Mouse (Mus musculus): ENCODE data around the gene 1700125H20Rik. TPM values are rescaled to one million over a fixed set of nuclear protein-coding genes. Genes with fewer than 3 reads are reported as not detected.
A peak's percentile ranks its signal among the peaks of the same experiment; 100 is the strongest.

1700125H20Rik gene
- polyA plus RNA-seq, 1 experiment from 2014 or later: 0.16 TPM

DNA sequence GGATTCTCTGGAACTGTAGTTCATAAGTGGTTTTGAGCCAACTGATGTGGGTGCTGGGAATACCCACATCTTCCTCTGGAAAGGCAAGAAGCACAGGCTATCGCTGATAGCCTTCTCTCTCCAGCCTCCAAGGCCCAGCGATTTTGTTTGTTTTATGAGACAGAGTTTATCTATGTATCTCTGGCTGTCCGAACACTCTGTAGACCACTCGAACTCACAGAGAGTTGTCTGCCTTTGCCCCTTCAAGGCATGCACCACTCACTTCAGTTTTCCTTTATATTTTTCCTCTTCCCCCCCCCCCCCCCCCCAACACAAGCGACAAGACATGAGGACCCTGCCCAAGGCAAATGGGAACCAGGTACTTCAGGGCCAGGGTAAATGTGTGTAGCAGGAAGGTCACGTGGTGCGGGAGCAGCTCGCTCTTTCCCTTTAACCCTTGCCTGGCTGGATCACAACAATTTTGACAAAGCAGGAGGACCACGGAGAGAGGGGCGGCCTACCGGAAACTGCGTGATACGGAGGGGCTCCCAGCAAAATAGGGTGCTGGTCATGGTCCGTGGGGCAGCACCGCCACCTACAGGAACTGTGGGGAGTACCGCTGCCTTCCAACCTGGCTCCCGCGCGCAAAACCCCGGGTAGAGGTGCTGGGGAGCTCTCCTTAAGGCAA, 12.5 kb downstream of the 1700125H20Rik start:
- no peaks in the 10 kb centered on the region for H3K36me3 ChIP-seq (replicated peaks; ENCODE audit: insufficient read depth, low read length)
- ATAC-seq (peak; percentile 80), DNase-seq (peak; percentile 82)
- H3K4me1 ChIP-seq (ENCODE audit: insufficient read depth): peaks cover 7% of the 10 kb centered on the region
- no peaks in the 10 kb centered on the region for H3K9me3 ChIP-seq (ENCODE audit: low read length)
- peak overlapping the region; percentile 45 for H3K4me3 ChIP-seq (ENCODE audit: low read depth, low read length)
- H3K9ac ChIP-seq (replicated peaks): peak overlapping the region; percentile 51
- no peak overlapping the region for H3K27ac ChIP-seq (ENCODE audit: low read depth)
- TF ChIP-seq EP300 (IDR thresholded peaks at IDR 0.05; ENCODE audit: low read depth) (no peak), CTCF (IDR thresholded peaks at IDR 0.05; ENCODE audit: low read depth) (peak; percentile 91)
- peak overlapping the region; percentile 77 for H3K4me2 ChIP-seq (ENCODE audit: low read depth, low read length)
- WGBS (ENCODE audit: insufficient replicate concordance): 3% methylated on average over 19 of the region's 20 CpGs
- H3K27me3 ChIP-seq (ENCODE audit: insufficient read depth, low read length): no peaks in the 10 kb centered on the region

- TF ChIP-seq CTCF (IDR thresholded peaks at IDR 0.05; ENCODE audit: low read depth) (no peak), EP300 (IDR thresholded peaks at IDR 0.05; ENCODE audit: low read depth) (no peak)
- Histone ChIP-seq H3K9me3 (ENCODE audit: low read length) (no peaks in the 10 kb centered on the region), H3K4me1 (ENCODE audit: insufficient read depth) (peaks cover 7% of the 10 kb centered on the region), H3K9ac (replicated peaks) (peak overlapping the region; percentile 51), H3K4me3 (ENCODE audit: low read depth, low read length) (peak overlapping the region; percentile 45), H3K27ac (ENCODE audit: low read depth) (no peak overlapping the region), H3K27me3 (ENCODE audit: insufficient read depth, low read length) (no peaks in the 10 kb centered on the region), H3K36me3 (replicated peaks; ENCODE audit: insufficient read depth, low read length) (no peaks in the 10 kb centered on the region), H3K4me2 (ENCODE audit: low read depth, low read length) (peak overlapping the region; percentile 77)
- 30% methylated on average over 13 of the region's 13 CpGs for WGBS (ENCODE audit: insufficient replicate concordance)
- ATAC-seq (peak; percentile 34), DNase-seq (no peak)
These were observed 13.1 kb downstream of the 1700125H20Rik start for GRCm38 (mm10) chr11:85183284-85183779.

DNA sequence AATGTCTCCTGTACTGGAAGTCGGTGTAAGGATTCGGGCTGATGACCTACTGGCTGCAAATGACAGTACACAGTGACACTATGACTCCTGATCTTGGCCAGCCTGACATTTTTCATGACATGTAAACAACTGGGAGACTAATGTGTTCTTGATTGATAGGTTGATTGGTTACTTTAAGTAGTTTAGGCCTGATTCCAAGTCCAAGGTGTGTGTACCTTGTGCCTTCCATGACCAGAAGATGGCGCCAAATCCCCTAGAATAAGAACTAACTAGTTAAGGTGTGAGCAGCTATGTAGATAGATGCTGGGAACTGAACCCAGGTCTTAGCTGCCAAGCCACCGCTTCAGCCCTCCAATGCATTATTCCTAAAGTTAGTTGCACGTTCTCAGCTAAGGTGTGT, 13.9 kb downstream of the 1700125H20Rik start:
- Histone ChIP-seq H3K36me3 (replicated peaks; ENCODE audit: insufficient read depth, low read length) (0 out of 2 replicates have a peak, but pooled peaks cover 1% of the 10 kb centered on the region), H3K4me2 (ENCODE audit: low read depth, low read length) (no peak overlapping the region), H3K27ac (ENCODE audit: low read depth) (no peak overlapping the region), H3K4me3 (ENCODE audit: low read depth, low read length) (no peak overlapping the region), H3K9ac (replicated peaks) (no peak overlapping the region), H3K27me3 (ENCODE audit: insufficient read depth, low read length) (no peaks in the 10 kb centered on the region), H3K4me1 (ENCODE audit: insufficient read depth) (peaks cover 7% of the 10 kb centered on the region), H3K9me3 (ENCODE audit: low read length) (no peaks in the 10 kb centered on the region)
- TF ChIP-seq EP300 (IDR thresholded peaks at IDR 0.05; ENCODE audit: low read depth): no peak
- peak; percentile 82 for TF ChIP-seq CTCF (IDR thresholded peaks at IDR 0.05; ENCODE audit: low read depth)
- WGBS (ENCODE audit: insufficient replicate concordance): 77% methylated on average over 5 of the region's 5 CpGs
- ATAC-seq: peak; percentile 31; the same call in 1 of the 2 replicates
- peak; percentile 64 for DNase-seq

DNA sequence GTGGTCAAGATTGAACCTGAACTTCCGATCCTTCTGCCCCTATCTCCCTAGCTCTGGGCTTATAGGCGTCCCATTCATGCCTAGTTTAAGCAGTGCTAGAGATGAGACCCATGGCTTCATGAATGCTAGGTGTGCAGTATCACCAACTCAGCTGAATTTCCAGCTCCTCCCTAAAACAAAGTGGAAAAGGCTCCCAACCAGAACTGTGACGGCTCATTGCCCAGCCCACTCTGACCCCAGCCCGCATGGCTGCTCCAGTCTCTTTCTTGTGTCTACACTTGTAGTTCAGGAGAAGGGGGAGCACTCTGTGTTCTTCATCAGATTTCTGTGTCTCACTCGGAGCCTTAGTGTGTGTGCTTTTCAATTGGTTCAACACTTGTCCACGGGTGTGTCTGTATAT, 14.6 kb downstream of the 1700125H20Rik start:
- no peaks in the 10 kb centered on the region for H3K27me3 ChIP-seq (ENCODE audit: insufficient read depth, low read length)
- H3K36me3 ChIP-seq (replicated peaks; ENCODE audit: insufficient read depth, low read length): 0 out of 2 replicates have a peak, but pooled peaks cover 2% of the 10 kb centered on the region
- ATAC-seq (no peak), DNase-seq (no peak)
- H3K4me1 ChIP-seq (ENCODE audit: insufficient read depth): peaks cover 7% of the 10 kb centered on the region
- no peak overlapping the region for H3K4me2 ChIP-seq (ENCODE audit: low read depth, low read length)
- WGBS (ENCODE audit: insufficient replicate concordance): 85% methylated on average over 6 of the region's 6 CpGs
- TF ChIP-seq CTCF (IDR thresholded peaks at IDR 0.05; ENCODE audit: low read depth): no peak
- no peak for TF ChIP-seq EP300 (IDR thresholded peaks at IDR 0.05; ENCODE audit: low read depth)
- no peaks in the 10 kb centered on the region for H3K9me3 ChIP-seq (ENCODE audit: low read length)
- no peak overlapping the region for H3K9ac ChIP-seq (replicated peaks)
- no peak overlapping the region for H3K27ac ChIP-seq (ENCODE audit: low read depth)
- H3K4me3 ChIP-seq (ENCODE audit: low read depth, low read length): no peak overlapping the region

DNA sequence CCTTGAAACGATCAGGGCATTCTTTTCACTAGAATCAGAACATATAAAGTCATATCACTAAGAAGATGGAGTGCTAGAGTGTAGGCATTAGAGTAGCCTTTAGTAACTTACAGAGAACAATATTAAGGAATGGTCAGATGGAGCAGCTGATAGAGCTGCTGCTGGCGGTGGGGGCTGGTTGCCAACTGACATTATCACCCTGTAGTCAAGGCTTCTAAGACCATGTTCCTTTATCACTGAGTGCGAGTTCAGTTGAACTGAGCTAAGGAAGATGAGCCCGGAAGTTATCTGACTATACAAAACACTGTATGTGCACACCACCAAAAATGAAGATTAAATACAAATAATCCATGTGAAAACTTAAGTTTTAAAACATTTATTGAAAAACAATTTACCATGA, 18.9 kb downstream of the 1700125H20Rik start:
- H3K4me1 ChIP-seq (ENCODE audit: insufficient read depth): no peaks in the 10 kb centered on the region
- no peaks in the 10 kb centered on the region for H3K27me3 ChIP-seq (ENCODE audit: insufficient read depth, low read length)
- H3K4me2 ChIP-seq (ENCODE audit: low read depth, low read length): no peak overlapping the region
- peaks cover 29% of the 10 kb centered on the region for H3K36me3 ChIP-seq (replicated peaks; ENCODE audit: insufficient read depth, low read length)
- no peak overlapping the region for H3K4me3 ChIP-seq (ENCODE audit: low read depth, low read length)
- no peak overlapping the region for H3K27ac ChIP-seq (ENCODE audit: low read depth)
- DNase-seq: no peak
- no peak for TF ChIP-seq CTCF (IDR thresholded peaks at IDR 0.05; ENCODE audit: low read depth)
- no peak for TF ChIP-seq EP300 (IDR thresholded peaks at IDR 0.05; ENCODE audit: low read depth)
- H3K9ac ChIP-seq (replicated peaks): no peak overlapping the region
- no peaks in the 10 kb centered on the region for H3K9me3 ChIP-seq (ENCODE audit: low read length)
- 54% methylated on average over 4 of the region's 4 CpGs for WGBS (ENCODE audit: insufficient replicate concordance)
- ATAC-seq: no peak

DNA sequence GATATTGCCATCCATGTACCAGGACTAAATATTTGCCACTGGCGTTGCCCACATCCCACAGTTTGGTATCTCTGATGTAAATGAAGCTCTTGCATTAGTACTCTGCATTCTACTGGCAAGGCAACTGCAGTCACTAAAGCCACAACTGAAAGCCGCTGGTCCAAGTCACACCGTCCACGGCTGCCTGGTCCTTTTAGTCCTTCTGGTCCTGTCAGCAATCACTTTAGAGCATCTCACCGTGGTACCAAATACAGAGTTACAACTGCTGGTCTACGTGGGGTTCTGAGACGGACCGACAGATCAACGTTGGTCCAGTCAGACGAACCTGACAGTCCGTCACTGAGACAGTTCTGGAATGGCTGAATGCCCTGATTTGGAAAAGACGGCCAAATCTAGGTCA, 20.5 kb downstream of the 1700125H20Rik start:
- Histone ChIP-seq H3K4me3 (ENCODE audit: low read depth, low read length) (no peak overlapping the region), H3K4me2 (ENCODE audit: low read depth, low read length) (no peak overlapping the region), H3K36me3 (replicated peaks; ENCODE audit: insufficient read depth, low read length) (peaks cover 44% of the 10 kb centered on the region), H3K9me3 (ENCODE audit: low read length) (no peaks in the 10 kb centered on the region), H3K4me1 (ENCODE audit: insufficient read depth) (no peaks in the 10 kb centered on the region), H3K27ac (ENCODE audit: low read depth) (no peak overlapping the region), H3K9ac (replicated peaks) (no peak overlapping the region), H3K27me3 (ENCODE audit: insufficient read depth, low read length) (no peaks in the 10 kb centered on the region)
- no peak for DNase-seq
- 88% methylated on average over 12 of the region's 12 CpGs for WGBS (ENCODE audit: insufficient replicate concordance)
- no peak for ATAC-seq
- no peak for TF ChIP-seq CTCF (IDR thresholded peaks at IDR 0.05; ENCODE audit: low read depth)
- TF ChIP-seq EP300 (IDR thresholded peaks at IDR 0.05; ENCODE audit: low read depth): no peak
